Mouse (Mus musculus): ENCODE data around the gene Zeb2.

Gene Zeb2

GRCm38 (mm10) chr2:45096638-45097247, 20.5 kb downstream of the Zeb2 start:
- DNase-seq (ENCODE audit: low read depth, low spot score): no peak

GRCm38 (mm10) chr2:45095825-45096224, 21.4 kb downstream of the Zeb2 start:
- DNase-seq (ENCODE audit: low read depth, low spot score): no peak

DNA sequence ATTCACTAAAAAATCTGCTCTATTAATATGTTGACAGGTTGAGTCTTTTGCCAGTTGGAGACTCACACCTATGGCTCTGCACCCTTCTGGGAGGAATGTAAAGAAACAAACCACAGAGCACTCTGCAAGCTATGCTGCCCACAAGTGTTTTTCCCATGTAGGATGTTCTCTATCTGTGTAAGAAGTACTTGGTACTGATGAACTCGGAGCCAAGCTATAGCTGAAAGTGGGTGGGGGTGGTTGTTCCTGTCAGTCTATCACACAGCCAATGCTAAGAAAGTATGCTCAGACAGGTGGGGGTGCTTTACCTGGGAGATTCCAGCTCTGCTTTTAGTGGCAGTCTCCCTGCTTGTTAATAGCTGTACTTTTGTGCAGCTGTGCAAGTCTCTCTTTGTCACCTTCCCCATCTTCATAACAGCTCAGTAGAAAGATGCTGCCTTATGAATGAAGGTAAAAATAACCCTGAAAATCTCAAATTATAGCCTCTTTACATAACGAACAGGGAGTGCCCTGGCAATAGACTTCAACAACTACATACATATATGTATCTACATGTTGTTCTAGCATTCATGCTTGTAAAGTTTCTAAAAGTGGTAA, 22.7 kb downstream of the Zeb2 start:
- no peak for DNase-seq (ENCODE audit: low read depth, low spot score)

DNA sequence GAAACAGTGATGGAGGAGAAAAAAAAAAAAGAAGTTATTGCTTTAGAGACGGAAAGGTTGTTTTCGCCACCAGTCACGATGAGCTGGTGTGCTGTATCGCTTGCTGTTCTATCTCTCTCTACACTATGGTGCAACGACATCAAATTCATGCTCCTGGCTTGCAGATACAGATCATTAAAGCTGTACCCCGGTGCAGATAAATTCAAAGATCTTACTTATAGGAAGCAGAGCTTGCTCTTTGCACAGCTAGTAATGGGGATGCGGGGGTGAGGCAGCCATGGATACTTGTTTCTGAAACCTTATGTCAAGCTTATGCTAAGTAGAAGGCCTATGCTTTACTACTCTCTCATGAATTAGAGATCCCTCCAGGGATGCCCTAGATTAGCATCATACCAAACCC, 23.7 kb downstream of the Zeb2 start:
- no peak for DNase-seq (ENCODE audit: low read depth, low spot score)

DNA sequence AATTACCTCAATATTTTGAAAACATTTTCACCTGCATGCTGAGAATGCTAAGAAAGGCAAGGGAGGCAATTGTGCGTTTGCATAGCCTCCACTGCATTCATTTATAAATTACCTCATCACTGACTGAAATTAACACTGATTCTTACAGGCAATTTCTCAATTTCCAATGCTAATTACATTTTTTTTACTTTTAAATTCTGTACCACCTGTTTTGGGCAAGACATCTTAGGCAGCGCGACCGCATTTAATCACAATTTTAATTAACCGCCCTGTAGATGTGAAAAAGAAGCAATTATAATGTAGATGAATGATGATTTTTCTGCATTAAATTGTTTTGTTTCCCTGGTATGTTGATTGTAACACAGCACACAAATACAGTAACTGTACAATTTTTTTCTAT, 24.5 kb downstream of the Zeb2 start:
- no peak for DNase-seq (ENCODE audit: low read depth, low spot score)

- DNase-seq (ENCODE audit: low read depth, low spot score): no peak
Observed at GRCm38 (mm10) chr2:45090529-45091297, 26.5 kb downstream of the Zeb2 start.

DNA sequence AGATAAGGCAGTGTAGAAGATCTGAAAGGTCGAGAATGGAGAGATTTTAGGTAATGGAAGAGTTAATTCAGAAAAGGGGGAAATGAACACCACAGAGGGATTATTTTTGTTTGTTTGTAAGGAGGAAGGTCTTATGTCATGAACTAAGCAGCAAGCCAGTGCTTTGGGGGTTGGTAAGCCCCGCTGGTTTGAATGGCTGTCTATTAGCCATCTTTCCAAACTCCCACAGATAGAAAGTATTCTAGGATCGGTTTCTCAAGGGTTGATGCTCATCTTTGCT, 28.0 kb downstream of the Zeb2 start:
- no peak for DNase-seq (ENCODE audit: low read depth, low spot score)

DNA sequence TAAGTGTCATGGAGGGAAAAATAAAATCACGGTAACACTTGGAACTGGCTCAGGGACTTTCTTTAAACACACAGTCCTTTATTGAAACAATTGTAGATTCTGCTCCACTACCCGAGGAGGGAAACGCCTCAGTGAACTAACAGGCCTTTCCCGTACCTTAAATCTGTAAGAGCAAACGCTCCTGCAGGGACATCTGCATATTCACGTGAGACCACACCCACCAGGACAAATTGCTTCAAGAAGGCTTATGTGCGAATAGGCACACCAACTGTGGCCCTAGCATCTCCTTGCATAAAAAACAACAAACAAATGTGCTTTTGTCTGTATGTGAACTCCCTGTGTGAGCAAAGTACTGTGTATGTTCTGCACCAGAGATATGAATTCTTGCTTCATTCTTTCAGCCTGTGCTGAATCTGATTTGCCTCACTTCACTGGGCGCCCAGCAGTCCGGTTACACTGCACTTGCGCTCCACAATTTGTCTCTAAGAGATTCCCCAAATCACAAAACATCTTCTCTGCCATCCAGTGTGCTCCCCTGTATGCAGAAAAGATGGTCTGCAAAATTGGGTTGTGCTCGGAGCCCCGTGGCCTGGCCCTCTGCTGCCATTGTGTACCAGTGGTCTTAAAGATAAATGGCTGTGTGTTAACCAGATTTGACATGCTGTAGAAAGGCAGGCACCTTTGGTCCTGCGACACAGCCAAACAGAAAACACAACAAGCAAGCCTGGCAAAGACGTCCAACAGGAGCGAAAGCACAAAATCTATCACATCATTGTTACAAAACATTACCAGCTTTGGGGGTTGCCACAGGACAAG, 28.6 kb downstream of the Zeb2 start:
- DNase-seq (ENCODE audit: low read depth, low spot score): no peak

DNA sequence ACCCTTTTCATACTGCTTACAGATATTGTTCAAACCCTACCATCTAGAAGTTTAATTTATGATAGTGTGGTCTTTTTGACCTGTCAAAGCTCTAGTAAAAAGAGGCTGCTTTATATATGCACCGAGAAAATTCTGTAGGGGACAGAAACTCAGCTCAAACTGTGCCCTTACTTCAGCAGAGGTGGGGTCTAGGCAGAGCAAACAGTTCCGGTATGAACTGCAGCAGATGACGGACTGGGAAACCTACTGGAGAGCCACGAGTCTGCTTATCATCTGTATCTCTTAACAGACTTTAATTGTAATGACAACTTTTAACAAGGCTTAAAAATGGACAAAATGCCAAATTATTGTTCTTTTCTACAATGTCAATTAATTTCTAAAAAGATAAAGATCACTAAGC, 30.0 kb downstream of the Zeb2 start:
- DNase-seq (ENCODE audit: low read depth, low spot score): no peak

DNA sequence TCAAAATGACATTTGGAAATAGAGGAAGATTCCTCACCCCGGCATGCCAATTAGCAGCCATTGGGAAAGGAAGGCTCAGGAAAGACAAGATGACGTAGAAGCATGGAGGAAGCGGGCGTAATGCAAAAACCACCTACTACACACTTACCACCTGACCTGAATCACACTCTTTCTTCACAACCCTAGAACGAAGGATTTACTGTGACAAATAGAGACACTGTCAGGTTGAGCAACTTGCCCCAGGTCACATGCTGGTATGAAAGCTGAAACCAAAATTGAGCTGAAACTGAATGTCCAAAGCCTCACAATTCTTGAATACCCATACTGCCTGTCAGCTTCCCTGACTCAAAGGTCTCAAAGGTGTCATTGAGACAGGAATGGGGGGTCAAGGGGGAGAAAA, 31.5 kb downstream of the Zeb2 start:
- no peak for DNase-seq (ENCODE audit: low read depth, low spot score)

GRCm38 (mm10) chr2:45083042-45083441, 34.2 kb downstream of the Zeb2 start:
- no peak for DNase-seq (ENCODE audit: low read depth, low spot score)

DNA sequence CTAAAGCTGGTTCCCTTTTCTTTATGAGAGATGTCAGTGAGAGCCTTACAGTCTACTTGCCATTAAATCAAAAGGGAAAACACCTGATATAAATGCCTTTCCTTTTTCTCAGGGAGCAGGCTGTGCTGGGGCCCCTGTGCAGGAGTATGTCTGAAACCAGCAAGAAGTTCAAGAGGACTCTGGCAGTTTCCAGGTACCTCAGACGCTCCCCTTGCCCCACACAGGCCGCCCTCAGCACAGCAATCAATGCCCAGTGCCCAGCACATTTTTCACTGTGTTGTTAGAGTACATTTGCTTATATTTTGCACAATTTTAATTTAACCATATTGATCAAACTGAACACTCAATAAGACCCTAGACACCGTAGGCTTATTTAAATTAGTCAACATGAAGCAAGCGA, 35.6 kb downstream of the Zeb2 start:
- DNase-seq (ENCODE audit: low read depth, low spot score): no peak

GRCm38 (mm10) chr2:45077938-45078487, 39.2 kb downstream of the Zeb2 start:
- DNase-seq (ENCODE audit: low read depth, low spot score): no peak

DNA sequence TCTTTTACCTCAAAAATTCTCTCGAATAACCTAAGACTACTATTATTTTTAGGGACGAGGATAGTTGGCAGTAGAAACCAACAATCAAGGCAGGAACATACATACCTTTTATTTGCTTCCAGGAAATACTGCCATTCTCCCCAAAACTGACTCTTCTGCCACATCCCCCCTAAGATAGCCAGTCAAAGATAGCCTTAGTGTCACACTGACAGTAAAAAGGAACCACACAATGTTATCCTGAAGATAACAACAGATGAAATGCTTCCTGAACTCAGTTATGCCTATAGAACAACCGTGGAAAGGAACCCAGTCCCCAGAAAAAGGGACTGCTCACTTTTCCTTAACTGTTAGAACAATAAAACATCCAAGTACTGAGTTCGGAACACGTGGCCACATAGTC, 39.8 kb downstream of the Zeb2 start:
- no peak for DNase-seq (ENCODE audit: low read depth, low spot score)

- no peak for DNase-seq (ENCODE audit: low read depth, low spot score)
Observed at GRCm38 (mm10) chr2:45073025-45073424, 44.2 kb downstream of the Zeb2 start.

- no peak for DNase-seq (ENCODE audit: low read depth, low spot score)
Observed at GRCm38 (mm10) chr2:45071296-45071695, 45.9 kb downstream of the Zeb2 start.

DNA sequence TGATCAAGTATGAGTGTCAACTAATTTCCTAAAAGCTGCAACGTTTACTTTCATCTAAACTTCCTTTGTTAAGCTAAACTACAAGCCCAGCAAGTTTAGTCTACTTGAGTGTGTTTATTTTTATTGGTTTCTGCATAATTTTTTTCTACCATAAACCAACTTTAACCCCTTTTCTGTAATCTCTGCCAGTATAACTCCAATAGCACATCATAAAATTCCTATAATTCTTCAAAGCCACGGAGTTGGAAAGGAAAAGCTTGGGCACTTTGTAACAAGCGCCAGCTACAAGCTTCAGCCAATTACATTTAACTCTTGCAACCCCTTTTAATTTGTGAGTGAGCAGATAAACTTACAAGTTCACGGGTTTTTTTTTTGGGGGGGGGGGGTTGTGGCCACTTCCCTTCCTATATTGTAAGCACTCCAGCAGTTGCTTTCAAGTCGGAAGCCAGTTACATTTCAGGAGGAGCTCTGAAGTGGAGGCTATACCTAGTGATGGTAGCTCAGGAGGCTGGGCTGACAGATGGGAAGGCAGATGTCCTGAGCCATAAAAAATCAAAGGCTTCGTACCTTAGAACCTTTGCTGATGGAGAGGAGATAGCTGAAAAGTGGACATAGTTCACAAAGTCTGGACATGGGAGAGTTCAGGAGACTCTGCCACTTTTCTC, 46.5 kb downstream of the Zeb2 start:
- no peak for DNase-seq (ENCODE audit: low read depth, low spot score)

- no peak for DNase-seq (ENCODE audit: low read depth, low spot score)
Observed at GRCm38 (mm10) chr2:45068792-45069550, 48.2 kb downstream of the Zeb2 start.

DNA sequence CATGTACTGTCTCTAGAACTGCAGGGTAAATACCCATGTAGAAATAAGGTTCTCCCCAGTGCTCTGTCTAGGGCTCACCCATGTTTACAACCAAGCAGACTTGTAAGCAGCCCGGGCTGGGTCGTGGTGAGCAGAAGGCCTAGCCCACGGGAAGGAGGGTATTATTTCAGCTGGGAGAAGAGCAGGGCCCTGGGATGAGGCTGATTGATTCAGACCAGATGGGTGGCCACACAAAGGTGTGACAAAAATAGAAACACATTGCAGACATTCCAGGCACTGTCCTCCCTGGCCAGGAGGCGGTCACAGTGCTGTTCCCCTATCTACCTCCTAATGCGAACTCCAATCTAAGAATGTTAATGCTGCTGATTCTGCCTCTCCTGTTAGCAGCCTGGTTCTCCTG, 50.1 kb downstream of the Zeb2 start:
- no peak for DNase-seq (ENCODE audit: low read depth, low spot score)

DNA sequence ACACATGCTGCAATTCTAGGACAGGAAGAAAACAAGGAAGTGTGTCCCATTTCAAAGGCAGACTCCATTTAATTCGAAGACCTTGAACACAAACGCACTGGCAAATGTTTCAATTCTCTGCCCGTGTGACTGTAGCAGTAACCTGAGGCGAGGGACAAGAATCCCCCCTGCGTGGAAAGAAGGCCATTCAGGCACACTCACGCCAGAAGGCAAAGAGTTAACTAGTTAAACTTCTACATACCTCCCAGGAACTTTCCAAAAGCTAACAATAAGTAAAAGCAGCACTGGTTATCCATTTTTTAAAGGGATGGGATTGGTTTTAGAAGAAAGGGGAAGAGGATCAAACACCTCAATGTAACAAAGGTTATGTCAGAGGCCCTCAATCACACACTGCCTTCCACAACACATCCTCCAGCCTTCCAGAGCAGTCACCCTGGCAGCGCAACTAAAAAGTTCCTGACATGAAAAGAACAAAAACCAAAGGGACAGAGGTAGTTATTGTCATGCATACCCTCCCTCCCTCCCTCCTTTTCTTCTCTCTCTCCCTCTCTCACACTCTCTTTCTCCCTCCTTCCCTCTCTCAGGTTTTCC, 53.8 kb downstream of the Zeb2 start:
- DNase-seq (ENCODE audit: low read depth, low spot score): no peak

GRCm38 (mm10) chr2:45062136-45062535, 55.1 kb downstream of the Zeb2 start:
- DNase-seq (ENCODE audit: low read depth, low spot score): no peak
